Mouse (Mus musculus) midbrain, postnatal 0 days (tissue): Measurements from ENCODE around the gene AC134908.4. TPM values are rescaled to one million over a fixed set of nuclear protein-coding genes. Genes with fewer than 3 reads are reported as not detected.

Source experiments
- ATAC-seq: fragments of 200-750 bp; cut with Nextera tagmentation; 2 replicates; pipeline ENCODE4 v1.8.0; 2017; ENCODE audit warnings: moderate number of reproducible peaks, mild to moderate bottlenecking, moderate TSS enrichment, moderate library complexity; ENCODE audit not compliant: low FRiP score
- DNase-seq: peaks from one replicate; pipeline ENCODE4 v3.0.0-alpha.2; 2015; ENCODE audit warnings: low spot score
- H3K27ac ChIP-seq: fragments of 300-500 bp; sonication (generic); 2 replicates; pipeline ENCODE4 v1.5.1; 2014; ENCODE audit warnings: low read depth, mild to moderate bottlenecking, low read length, mixed read lengths
- H3K27me3 ChIP-seq: fragments of 300-500 bp; sonication (generic); 2 replicates; pipeline ENCODE4 v1.6.1; 2014; ENCODE audit warnings: low read length, control low read depth, mixed read lengths; ENCODE audit not compliant: insufficient read depth
- H3K36me3 ChIP-seq: fragments of 300-500 bp; sonication (generic); 2 replicates; pipeline ENCODE4 v1.6.1; 2014; ENCODE audit warnings: low read length, control low read depth, mixed read lengths; ENCODE audit not compliant: insufficient read depth
- H3K4me1 ChIP-seq: fragments of 300-500 bp; sonication (generic); 2 replicates; pipeline ENCODE4 v1.6.1; 2014; ENCODE audit warnings: mild to moderate bottlenecking, control low read depth, antibody characterized with exemption, low read length, mixed read lengths; ENCODE audit not compliant: insufficient read depth
- H3K4me2 ChIP-seq: fragments of 300-500 bp; sonication (generic); 2 replicates; pipeline ENCODE4 v1.6.1; 2014; ENCODE audit warnings: low read depth, mild to moderate bottlenecking, low read length, mixed read lengths; ENCODE audit not compliant: poor library complexity, severe bottlenecking
- H3K4me3 ChIP-seq: fragments of 300-500 bp; sonication (generic); 2 replicates; pipeline ENCODE4 v1.5.1; 2014; ENCODE audit warnings: low read depth, mild to moderate bottlenecking, low read length, moderate library complexity
- H3K9ac ChIP-seq: fragments of 300-500 bp; sonication (generic); replicated peaks from 2 replicates; pipeline ENCODE4 v1.6.1; 2014; ENCODE audit warnings: mild to moderate bottlenecking, low read length, moderate library complexity, mixed read lengths; ENCODE audit not compliant: poor library complexity, severe bottlenecking
- H3K9me3 ChIP-seq: fragments of 300-500 bp; sonication (generic); 2 replicates; pipeline ENCODE4 v1.6.1; 2016; ENCODE audit warnings: low read length, control low read depth
- CTCF ChIP-seq: IDR thresholded peaks from 2 replicates; pipeline ENCODE4 v1.5.1; 2016; ENCODE audit warnings: antibody characterized with exemption, mild to moderate bottlenecking
- WGBS: fragments of 180-500 bp; shearing (Covaris S2); extraction: QIAGEN DNeasy Blood & Tissue Kit; methylation state at CpG from one replicate; pipeline ENCODE4 v1.1.7; 2014; 5-methylcytosine and 5-hydroxymethylcytosine counted together
- polyA plus RNA-seq: library from polyadenylated mRNA; unstranded; fragments of >200 nt; fragmentation: Nextera tagmentation; extraction: Ambion mirVana; gene quantifications from 2 replicates; pipeline ENCODE4 v1.2.1, GENCODE M21; 2015
- total RNA-seq: library from RNA; depleted of rRNA; stranded (reverse); fragments of >200 nt; gene quantifications from 2 replicates; pipeline ENCODE4 v1.2.3, GENCODE M21; 2014

The AC134908.4 gene
- total and polyA plus RNA-seq, 2 experiments from 2014 or later = 0.89 TPM; not detected in 1

DNA sequence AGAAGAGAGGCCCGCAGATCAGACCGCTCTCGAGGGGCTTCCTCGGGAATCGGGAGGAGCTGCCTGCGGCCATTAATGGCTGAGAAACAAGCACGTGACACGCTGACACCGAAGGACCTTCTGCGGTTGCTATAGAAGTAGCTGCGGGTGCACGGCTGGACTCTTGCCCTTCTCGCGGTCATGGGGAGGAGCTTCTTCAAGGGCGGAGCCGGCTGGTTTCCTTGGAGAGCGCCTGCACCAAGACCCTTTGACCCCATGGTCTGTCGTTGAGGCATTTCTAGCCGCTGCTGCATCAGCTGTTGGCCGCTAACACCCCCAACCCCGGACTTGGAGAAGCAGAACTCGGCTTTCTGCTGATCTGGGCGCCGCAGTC is 37.8 kb upstream of the AC134908.4 start, which contains the start of gene Stub1:
TSS of gene Stub1 (minus strand) at position 114 of the 373 bp plus-strand sequence.
- DNase-seq = peak; percentile 94
- no peaks in the 10 kb centered on the region for H3K9me3 ChIP-seq
- peak; percentile 54 for ATAC-seq
- TF ChIP-seq CTCF = no peak
- H3K27ac ChIP-seq = peak within 1 kb of the TSS; percentile 96
- H3K9ac ChIP-seq = peak within 1 kb of the TSS; percentile 86
- peak within 1 kb of the TSS; percentile 81 for H3K4me3 ChIP-seq
- peaks cover 33% of the 10 kb centered on the region for H3K36me3 ChIP-seq
- under 1% methylated on average over 24 of the region's 24 CpGs for WGBS
- H3K4me1 ChIP-seq = peaks cover 43% of the 10 kb centered on the region
- peak within 1 kb of the TSS; percentile 76 for H3K4me2 ChIP-seq
- no peaks in the 10 kb centered on the region for H3K27me3 ChIP-seq

- under 1% methylated on average over 65 of the region's 77 CpGs for WGBS
- Histone ChIP-seq H3K4me2 (peak overlapping the region; percentile 76), H3K9me3 (no peaks in the 10 kb centered on the region), H3K4me3 (peak overlapping the region; percentile 81), H3K27me3 (no peaks in the 10 kb centered on the region), H3K27ac (peak overlapping the region; percentile 96), H3K9ac (peak overlapping the region; percentile 86), H3K4me1 (peaks cover 42% of the 10 kb centered on the region), H3K36me3 (peaks cover 35% of the 10 kb centered on the region)
- DNase-seq = peak; percentile 100
- ATAC-seq = peak; percentile 90
- no peak for TF ChIP-seq CTCF
Measured at GRCm38 (mm10) chr17:25832436-25833290, 37.2 kb upstream of the AC134908.4 start.

DNA sequence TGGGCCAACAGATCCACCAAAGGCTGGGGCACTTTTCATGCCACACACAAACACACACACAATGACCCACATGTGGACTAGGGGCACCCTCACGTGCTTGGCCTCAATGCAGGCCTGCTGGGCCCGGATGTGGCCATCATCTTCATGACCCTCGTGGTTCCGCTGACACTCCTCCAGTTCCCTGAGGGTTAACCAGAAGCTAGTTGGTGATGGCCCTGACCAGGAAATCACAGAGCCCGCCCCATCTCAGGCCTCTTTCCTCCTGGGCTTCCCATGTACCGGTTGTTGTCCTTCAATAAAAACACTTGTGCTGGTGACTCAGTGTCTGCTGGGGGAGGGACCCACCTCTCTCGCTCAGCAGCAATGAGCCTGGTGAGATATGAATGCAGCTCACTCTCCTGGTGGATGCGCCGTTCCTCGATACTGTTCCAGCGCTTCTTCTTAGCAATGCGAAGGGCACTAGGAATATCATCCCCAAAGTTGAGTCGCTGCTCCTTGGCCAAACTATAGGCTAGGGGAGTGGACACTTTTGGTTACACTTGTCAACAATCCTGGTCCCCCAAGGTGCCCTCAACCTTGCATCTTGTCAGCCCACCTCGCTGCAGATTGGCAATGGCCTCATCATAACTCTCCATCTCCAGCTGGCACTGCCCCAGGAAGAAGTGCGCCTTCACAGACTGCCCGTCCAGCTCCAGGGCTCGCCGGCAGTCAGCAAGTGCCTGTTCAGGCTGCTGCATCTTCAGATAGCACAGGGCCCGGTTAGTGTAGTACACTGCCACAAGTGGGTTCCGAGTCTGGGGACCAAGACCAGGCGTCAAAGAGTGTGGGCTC is 36.2 kb upstream of the AC134908.4 start:
- peak overlapping the region; percentile 76 for H3K4me2 ChIP-seq
- DNase-seq (no peak), ATAC-seq (no peak)
- peak overlapping the region; percentile 96 for H3K27ac ChIP-seq
- 63% methylated on average over 21 of the region's 21 CpGs for WGBS
- H3K27me3 ChIP-seq = no peaks in the 10 kb centered on the region
- H3K36me3 ChIP-seq = peaks cover 45% of the 10 kb centered on the region
- H3K4me1 ChIP-seq = peaks cover 39% of the 10 kb centered on the region
- no peaks in the 10 kb centered on the region for H3K9me3 ChIP-seq
- no peak for TF ChIP-seq CTCF
- H3K4me3 ChIP-seq = peak overlapping the region; percentile 81
- H3K9ac ChIP-seq = peak overlapping the region; percentile 86

DNA sequence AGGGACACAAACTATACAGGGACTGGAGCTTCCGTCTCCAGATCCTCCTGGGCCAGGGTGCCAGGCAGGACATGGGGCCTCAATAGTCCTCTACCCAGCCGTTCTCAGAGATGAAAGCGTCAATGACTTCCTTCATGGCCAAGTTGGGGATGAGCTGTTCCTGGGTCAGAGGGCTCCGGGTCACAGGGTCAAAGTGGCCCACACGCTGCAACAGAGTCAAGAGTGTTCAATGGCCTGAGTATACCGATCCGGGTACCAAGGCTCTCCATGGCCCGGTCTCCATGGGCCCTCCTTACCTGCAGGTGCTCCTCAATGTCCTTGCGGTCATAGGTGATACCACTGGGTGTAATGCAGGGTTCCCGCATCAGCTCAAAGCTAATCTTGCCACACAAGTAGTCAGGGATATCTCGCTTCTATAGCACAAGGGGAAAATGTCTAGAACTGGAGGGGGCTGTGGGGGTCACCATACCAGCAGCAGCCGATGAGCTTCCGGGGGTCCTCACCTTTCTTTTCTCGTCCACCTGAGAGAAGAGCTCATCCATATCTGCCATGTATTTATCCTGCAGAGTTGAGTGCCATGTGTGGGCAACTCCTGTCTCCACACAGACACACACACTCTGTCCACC is 35.5 kb upstream of the AC134908.4 start:
- TF ChIP-seq CTCF = no peak
- H3K9me3 ChIP-seq = no peaks in the 10 kb centered on the region
- 85% methylated on average over 14 of the region's 14 CpGs for WGBS
- H3K4me2 ChIP-seq = peak overlapping the region; percentile 76; the same call in 1 of the 2 replicates
- H3K36me3 ChIP-seq = peaks cover 49% of the 10 kb centered on the region
- H3K27me3 ChIP-seq = no peaks in the 10 kb centered on the region
- DNase-seq = no peak
- ATAC-seq = no peak
- no peak overlapping the region for H3K27ac ChIP-seq
- H3K4me1 ChIP-seq = peaks cover 33% of the 10 kb centered on the region
- H3K9ac ChIP-seq = no peak overlapping the region
- H3K4me3 ChIP-seq = no peak overlapping the region

DNA sequence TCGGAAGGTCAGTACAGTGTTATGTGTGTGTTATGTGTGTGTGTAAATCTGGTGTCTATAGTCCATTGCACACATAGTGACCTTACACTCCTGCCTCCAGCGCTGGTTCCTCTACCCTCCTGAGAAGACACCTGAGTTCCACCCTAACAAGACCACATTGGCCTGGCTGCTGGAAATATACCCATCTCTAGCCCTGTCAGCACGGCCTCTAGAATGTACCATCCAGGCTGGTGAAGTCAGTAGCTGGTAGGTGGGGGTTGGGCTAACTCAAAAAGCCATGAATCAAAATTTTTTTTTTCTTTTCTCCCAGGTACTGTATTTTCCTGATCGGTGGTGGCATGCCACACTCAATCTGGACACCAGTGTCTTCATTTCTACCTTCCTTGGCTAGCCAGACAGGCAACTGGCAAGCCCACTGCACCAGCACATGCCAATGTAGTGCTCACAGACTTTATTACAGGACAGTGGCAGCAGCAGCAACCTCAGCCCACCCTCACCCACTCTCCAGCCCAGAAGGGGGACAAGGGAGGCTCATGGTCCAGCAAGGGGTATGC is 34.8 kb upstream of the AC134908.4 start:
- H3K27me3 ChIP-seq = no peaks in the 10 kb centered on the region
- H3K4me2 ChIP-seq = peak overlapping the region; percentile 72
- no peak overlapping the region for H3K27ac ChIP-seq
- no peak overlapping the region for H3K4me3 ChIP-seq
- H3K9me3 ChIP-seq = no peaks in the 10 kb centered on the region
- H3K36me3 ChIP-seq = peaks cover 43% of the 10 kb centered on the region
- 85% methylated on average over 4 of the region's 4 CpGs for WGBS
- no peak for TF ChIP-seq CTCF
- ATAC-seq (no peak), DNase-seq (no peak)
- H3K4me1 ChIP-seq = peaks cover 31% of the 10 kb centered on the region
- H3K9ac ChIP-seq = no peak overlapping the region
